Mouse (Mus musculus) adrenal gland, postnatal 4 days (tissue): Measurements from ENCODE around the gene H2al1m. TPM values are rescaled to one million over a fixed set of nuclear protein-coding genes. Genes with fewer than 3 reads are reported as not detected.
"Not testable (repeated sequence)": the region's sequence is repeated elsewhere in the genome, so short reads cannot be mapped to it uniquely, and the experiment has no call there.

Source experiments
- DNase-seq, 2 experiments: peaks; one replicate each; pipeline ENCODE4 v3.0.0; 2021 to 2022; ENCODE audit warnings: low spot score in 2 of 2, mixed read lengths in 2 of 2
- total RNA-seq, 2 experiments: library from RNA; stranded (reverse); gene quantifications; 2 replicates each; pipeline ENCODE4 v1.2.3; 2021

The H2al1m gene
- total RNA-seq, 2 experiments from 2014 or later: 1.1 TPM; not detected in 1

GRCm38 (mm10) chrX:9316457-9316856, 32.9 kb downstream of the H2al1m start:
- DNase-seq: not testable (repeated sequence)

GRCm38 (mm10) chrX:9327954-9328353, 44.4 kb downstream of the H2al1m start:
- not testable (repeated sequence) for DNase-seq

- DNase-seq: not testable (repeated sequence)
Observed at GRCm38 (mm10) chrX:9332366-9332962, 48.9 kb downstream of the H2al1m start.

GRCm38 (mm10) chrX:9333035-9333434, 49.5 kb downstream of the H2al1m start:
- DNase-seq: peak in 1 of 2 experiments; percentile 36

Other genes with a start within 250 kb of the H2al1m start
- not detected for gene Fthl17f, start 220.7 kb upstream of the H2al1m start, total RNA-seq
- not detected for gene 4930402K13Rik, start 179.2 kb upstream of the H2al1m start, total RNA-seq
- gene Lancl3, start 83.9 kb upstream of the H2al1m start, total RNA-seq: 1 to 10 TPM; 2.1 to 2.6 TPM
- not detected for gene Gm14862, start 26.9 kb upstream of the H2al1m start, total RNA-seq
- gene Xk, start 11.0 kb upstream of the H2al1m start, total RNA-seq: 1 to 10 TPM; 3.0 to 3.4 TPM
- gene H2al1k, start 66.9 kb downstream of the H2al1m start, total RNA-seq: not detected
- gene Cybb, start 204.0 kb downstream of the H2al1m start, total RNA-seq: 10 to 100 TPM in 1 of 2 experiments, 1 to 10 TPM in 1; 9.5 to 11.3 TPM